Mouse (Mus musculus): ENCODE data around the gene Fzd5. TPM values are rescaled to one million over a fixed set of nuclear protein-coding genes. Genes with fewer than 3 reads are reported as not detected.

The Fzd5 gene
- 3.9 and 6.8 TPM in 2 replicates for polyA plus RNA-seq (2012; rRNA removed)
- polyA plus RNA-seq (2014; fragmentation: Nextera tagmentation; extraction: Ambion mirVana) = 1.6 and 2.1 TPM in 2 replicates

- peak; percentile 98 for DNase-seq (ENCODE audit: low spot score)
- Histone ChIP-seq H3K36me3 (ENCODE audit: control insufficient read depth, insufficient read depth, low read length) (0 out of 2 replicates have a peak, but pooled peaks cover 3% of the 10 kb centered on the region), H3K4me3 (replicated peaks; ENCODE audit: low read length) (peak within 1 kb of the TSS; percentile 72), H3K9ac (ENCODE audit: low read depth, low read length, severe bottlenecking) (peak within 1 kb of the TSS; percentile 66), H3K27ac (replicated peaks; ENCODE audit: low read depth, low read length) (no peak within 1 kb of the TSS; the same call in 1 of the 2 replicates), H3K4me1 (ENCODE audit: control insufficient read depth, insufficient read depth, low read length) (peaks cover 26% of the 10 kb centered on the region), H3K9me3 (ENCODE audit: control insufficient read depth, low read length) (no peaks in the 10 kb centered on the region), H3K4me2 (replicated peaks; ENCODE audit: low read depth, low read length, severe bottlenecking) (peak within 1 kb of the TSS; percentile 95), H3K27me3 (ENCODE audit: control insufficient read depth, insufficient read depth, low read length) (peaks cover 37% of the 10 kb centered on the region)
- peak; percentile 97 for ATAC-seq (ENCODE audit: low FRiP score, low read depth)
- WGBS = 4% methylated on average over 21 of the region's 73 CpGs
- TF ChIP-seq POLR2A (IDR thresholded peaks at IDR 0.05; ENCODE audit: borderline replicate concordance, extremely low read depth, insufficient read depth, insufficient read length) = 0 out of 2 replicates have a peak, but pooled peaks have one; percentile 35
Observed at GRCm38 (mm10) chr1:64737502-64738179, at the start of gene Fzd5. TSS of gene Fzd5 (minus strand) at chr1:64737751.

DNA sequence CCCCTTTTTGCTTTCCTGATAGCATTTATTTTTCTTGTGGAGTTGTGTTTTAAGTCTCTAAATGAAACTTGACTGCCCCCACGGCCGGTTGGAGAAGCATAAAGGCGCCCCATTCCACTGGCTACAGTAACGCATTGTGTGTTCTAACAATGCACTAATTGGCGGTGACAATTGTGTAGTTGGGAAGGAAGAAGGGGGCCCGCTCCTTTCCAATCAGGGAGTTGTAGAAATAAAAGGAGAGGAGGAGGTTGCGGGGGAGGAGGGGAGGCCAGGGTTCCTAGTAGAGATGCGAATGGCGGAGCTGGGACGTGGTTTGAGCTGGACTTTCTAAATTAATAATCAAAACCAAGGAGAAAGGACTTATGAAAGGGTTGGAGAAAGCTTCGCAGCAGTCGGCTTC is 42.3 kb upstream of the Fzd5 start:
- ATAC-seq (ENCODE audit: low FRiP score, low read depth) (no peak), DNase-seq (ENCODE audit: low spot score) (no peak)
- H3K36me3 ChIP-seq (ENCODE audit: control insufficient read depth, insufficient read depth, low read length) = no peaks in the 10 kb centered on the region
- H3K9ac ChIP-seq (ENCODE audit: low read depth, low read length, severe bottlenecking) = no peak overlapping the region
- no peak overlapping the region for H3K4me3 ChIP-seq (replicated peaks; ENCODE audit: low read length)
- H3K4me2 ChIP-seq (replicated peaks; ENCODE audit: low read depth, low read length, severe bottlenecking) = no peak overlapping the region
- TF ChIP-seq POLR2A (IDR thresholded peaks at IDR 0.05; ENCODE audit: borderline replicate concordance, extremely low read depth, insufficient read depth, insufficient read length) = no peak
- H3K27me3 ChIP-seq (ENCODE audit: control insufficient read depth, insufficient read depth, low read length) = no peaks in the 10 kb centered on the region
- 80% methylated on average over 12 of the region's 12 CpGs for WGBS
- H3K4me1 ChIP-seq (ENCODE audit: control insufficient read depth, insufficient read depth, low read length) = no peaks in the 10 kb centered on the region
- H3K27ac ChIP-seq (replicated peaks; ENCODE audit: low read depth, low read length) = no peak overlapping the region
- H3K9me3 ChIP-seq (ENCODE audit: control insufficient read depth, low read length) = no peaks in the 10 kb centered on the region

- no peak overlapping the region for H3K9ac ChIP-seq (ENCODE audit: low read depth, low read length, severe bottlenecking)
- H3K4me2 ChIP-seq (replicated peaks; ENCODE audit: low read depth, low read length, severe bottlenecking) = no peak overlapping the region
- H3K9me3 ChIP-seq (ENCODE audit: control insufficient read depth, low read length) = no peaks in the 10 kb centered on the region
- no peak for DNase-seq (ENCODE audit: low spot score)
- no peak for ATAC-seq (ENCODE audit: low FRiP score, low read depth)
- no peak for TF ChIP-seq POLR2A (IDR thresholded peaks at IDR 0.05; ENCODE audit: borderline replicate concordance, extremely low read depth, insufficient read depth, insufficient read length)
- no peaks in the 10 kb centered on the region for H3K36me3 ChIP-seq (ENCODE audit: control insufficient read depth, insufficient read depth, low read length)
- 73% methylated on average over 5 of the region's 5 CpGs for WGBS
- no peaks in the 10 kb centered on the region for H3K4me1 ChIP-seq (ENCODE audit: control insufficient read depth, insufficient read depth, low read length)
- no peak overlapping the region for H3K4me3 ChIP-seq (replicated peaks; ENCODE audit: low read length)
- H3K27me3 ChIP-seq (ENCODE audit: control insufficient read depth, insufficient read depth, low read length) = no peaks in the 10 kb centered on the region
- no peak overlapping the region for H3K27ac ChIP-seq (replicated peaks; ENCODE audit: low read depth, low read length)
Observed at GRCm38 (mm10) chr1:64779415-64779814, 41.9 kb upstream of the Fzd5 start.

- DNase-seq (ENCODE audit: low spot score) (no peak), ATAC-seq (ENCODE audit: low FRiP score, low read depth) (no peak)
- no peaks in the 10 kb centered on the region for H3K36me3 ChIP-seq (ENCODE audit: control insufficient read depth, insufficient read depth, low read length)
- H3K4me2 ChIP-seq (replicated peaks; ENCODE audit: low read depth, low read length, severe bottlenecking) = no peak overlapping the region
- no peak overlapping the region for H3K27ac ChIP-seq (replicated peaks; ENCODE audit: low read depth, low read length)
- no peak overlapping the region for H3K9ac ChIP-seq (ENCODE audit: low read depth, low read length, severe bottlenecking)
- H3K4me3 ChIP-seq (replicated peaks; ENCODE audit: low read length) = no peak overlapping the region
- 0 out of 2 replicates have a peak, but pooled peaks cover 5% of the 10 kb centered on the region for H3K4me1 ChIP-seq (ENCODE audit: control insufficient read depth, insufficient read depth, low read length)
- WGBS = 68% methylated on average over 4 of the region's 4 CpGs
- H3K27me3 ChIP-seq (ENCODE audit: control insufficient read depth, insufficient read depth, low read length) = no peaks in the 10 kb centered on the region
- no peaks in the 10 kb centered on the region for H3K9me3 ChIP-seq (ENCODE audit: control insufficient read depth, low read length)
- TF ChIP-seq POLR2A (IDR thresholded peaks at IDR 0.05; ENCODE audit: borderline replicate concordance, extremely low read depth, insufficient read depth, insufficient read length) = no peak
Observed at GRCm38 (mm10) chr1:64773305-64773704, 35.8 kb upstream of the Fzd5 start.

DNA sequence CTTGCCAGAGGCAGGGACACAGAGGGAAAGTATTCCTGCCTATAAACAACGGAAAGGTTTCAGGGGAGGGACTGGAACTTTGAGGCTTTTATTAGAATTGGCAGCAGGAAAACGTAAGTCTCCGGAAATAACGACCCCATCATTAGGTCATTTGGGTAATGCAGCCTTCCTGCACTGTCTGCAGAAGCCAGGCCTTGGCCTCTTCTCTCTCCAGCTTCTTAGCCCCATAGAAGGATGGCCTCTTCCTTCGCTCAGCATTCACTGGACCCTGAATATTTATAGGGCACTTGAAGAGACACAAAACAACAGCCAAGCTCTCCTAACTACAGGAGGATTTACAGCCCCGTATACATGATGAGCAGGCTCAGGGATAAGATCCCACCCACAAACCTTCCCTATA is 32.6 kb upstream of the Fzd5 start:
- no peak for TF ChIP-seq POLR2A (IDR thresholded peaks at IDR 0.05; ENCODE audit: borderline replicate concordance, extremely low read depth, insufficient read depth, insufficient read length)
- ATAC-seq (ENCODE audit: low FRiP score, low read depth) (no peak), DNase-seq (ENCODE audit: low spot score) (no peak)
- no peaks in the 10 kb centered on the region for H3K36me3 ChIP-seq (ENCODE audit: control insufficient read depth, insufficient read depth, low read length)
- 16% methylated on average over 6 of the region's 6 CpGs for whole genome bisulfite sequencing
- no peak overlapping the region for H3K27ac ChIP-seq (replicated peaks; ENCODE audit: low read depth, low read length)
- H3K27me3 ChIP-seq (ENCODE audit: control insufficient read depth, insufficient read depth, low read length) = no peaks in the 10 kb centered on the region
- H3K9me3 ChIP-seq (ENCODE audit: control insufficient read depth, low read length) = no peaks in the 10 kb centered on the region
- H3K4me3 ChIP-seq (replicated peaks; ENCODE audit: low read length) = no peak overlapping the region
- H3K9ac ChIP-seq (ENCODE audit: low read depth, low read length, severe bottlenecking) = no peak overlapping the region
- H3K4me1 ChIP-seq (ENCODE audit: control insufficient read depth, insufficient read depth, low read length) = 0 out of 2 replicates have a peak, but pooled peaks cover 5% of the 10 kb centered on the region
- no peak overlapping the region for H3K4me2 ChIP-seq (replicated peaks; ENCODE audit: low read depth, low read length, severe bottlenecking)
